Mouse (Mus musculus): Measurements from ENCODE around the gene Creb5.

- TF ChIP-seq CTCF (IDR thresholded peaks at IDR 0.05) (no peak), EP300 (IDR thresholded peaks at IDR 0.05) (no peak)
Measured at GRCm38 (mm10) chr6:53371962-53372361, 84.9 kb downstream of the Creb5 start.

All from lung, postnatal 0 days (tissue).